Mouse (Mus musculus) embryonic fibroblast, embryonic 13.5 days (primary cell): ENCODE measurements around the gene 6430628N08Rik. TPM values are rescaled to one million over a fixed set of nuclear protein-coding genes. Genes with fewer than 3 reads are reported as not detected.
A peak's percentile ranks its signal among the peaks of the same experiment; 100 is the strongest.

Experiments used
- H3K27ac ChIP-seq: 2 replicates; pipeline ENCODE4 v1.5.1; 2012; ENCODE audit warnings: low read length, control low read depth, inconsistent platforms; ENCODE audit not compliant: insufficient read depth
- H3K4me1 ChIP-seq: 2 replicates; pipeline ENCODE4 v1.6.1; 2011; ENCODE audit warnings: low read length; ENCODE audit not compliant: control insufficient read depth, insufficient read depth
- H3K4me3 ChIP-seq: 2 replicates; pipeline ENCODE4 v1.5.1; 2011; ENCODE audit warnings: mild to moderate bottlenecking, control low read depth, low read length; ENCODE audit not compliant: insufficient read depth
- CTCF ChIP-seq: IDR thresholded peaks from 2 replicates; pipeline ENCODE4 v1.5.1; 2011; ENCODE audit warnings: mild to moderate bottlenecking, control low read depth, low read length, moderate library complexity, borderline replicate concordance; ENCODE audit not compliant: insufficient read depth
- POLR2A ChIP-seq: IDR thresholded peaks from 2 replicates; pipeline ENCODE4 v1.6.1; 2011; ENCODE audit warnings: low read depth, mild to moderate bottlenecking, control low read depth, low read length, moderate library complexity
- polyA plus RNA-seq: library from polyadenylated mRNA; stranded (reverse); fragments of >200 nt; gene quantifications from 2 replicates; pipeline ENCODE4 v1.2.4, GENCODE M21; 2011; ENCODE audit warnings: low read depth; ENCODE audit not compliant: missing spikeins, insufficient read length

6430628N08Rik gene
- polyA plus RNA-seq, 1 experiment = not detected

DNA sequence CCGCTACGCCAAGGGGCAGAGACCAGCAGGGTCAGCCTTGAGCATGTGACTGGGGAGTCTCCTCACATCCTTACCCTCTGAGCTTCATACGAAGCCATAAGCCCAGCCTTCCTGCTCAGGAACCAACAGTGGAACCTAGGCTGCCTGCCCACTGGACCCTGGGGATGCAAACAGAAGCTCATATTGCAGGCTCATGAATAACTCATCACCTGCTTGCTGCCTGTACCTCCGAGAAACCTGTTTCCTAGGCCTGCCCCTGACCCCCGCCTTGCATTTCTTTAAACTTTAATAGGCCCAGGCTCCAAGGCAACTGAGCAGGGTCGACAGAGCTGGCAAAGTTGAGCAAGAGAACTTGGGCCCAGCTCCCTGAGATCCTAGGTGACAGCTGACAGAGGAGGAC lies 6.4 kb upstream of the 6430628N08Rik start, which contains the start of gene Kncn:
TSS of gene Kncn (plus strand) at position 379 of the 400 bp plus-strand sequence.
- no peak within 1 kb of the TSS for H3K4me3 ChIP-seq
- TF ChIP-seq CTCF = no peak
- TF ChIP-seq POLR2A = no peak
- no peaks in the 10 kb centered on the region for H3K4me1 ChIP-seq
- H3K27ac ChIP-seq = no peak within 1 kb of the TSS

DNA sequence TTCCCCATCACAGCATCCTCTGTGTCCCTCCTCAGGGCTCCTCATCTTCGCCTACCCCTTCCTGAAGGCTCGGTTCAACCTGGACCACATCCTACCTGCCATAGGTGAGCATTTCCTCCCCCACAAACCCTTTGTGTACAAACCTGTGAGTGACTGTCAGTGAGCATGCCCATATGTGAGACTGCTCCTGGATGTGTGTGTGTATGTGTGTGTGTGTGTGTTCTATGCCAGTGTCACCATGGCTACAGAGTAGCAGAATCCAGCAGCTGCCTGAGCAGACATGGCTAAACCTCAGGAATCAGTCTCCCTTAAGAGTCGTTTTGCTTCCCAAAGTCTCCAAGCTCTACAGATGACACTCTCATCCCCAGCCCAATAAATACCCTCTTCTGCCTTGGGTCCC lies 4.6 kb upstream of the 6430628N08Rik start:
- Histone ChIP-seq H3K4me3 (no peak overlapping the region), H3K4me1 (no peaks in the 10 kb centered on the region), H3K27ac (no peak overlapping the region)
- TF ChIP-seq POLR2A (no peak), CTCF (no peak)

- no peak overlapping the region for H3K27ac ChIP-seq
- TF ChIP-seq CTCF = no peak
- no peak for TF ChIP-seq POLR2A
- no peak overlapping the region for H3K4me3 ChIP-seq
- H3K4me1 ChIP-seq = no peaks in the 10 kb centered on the region
These were observed 3.6 kb upstream of the 6430628N08Rik start for GRCm38 (mm10) chr4:115886875-115887274.

DNA sequence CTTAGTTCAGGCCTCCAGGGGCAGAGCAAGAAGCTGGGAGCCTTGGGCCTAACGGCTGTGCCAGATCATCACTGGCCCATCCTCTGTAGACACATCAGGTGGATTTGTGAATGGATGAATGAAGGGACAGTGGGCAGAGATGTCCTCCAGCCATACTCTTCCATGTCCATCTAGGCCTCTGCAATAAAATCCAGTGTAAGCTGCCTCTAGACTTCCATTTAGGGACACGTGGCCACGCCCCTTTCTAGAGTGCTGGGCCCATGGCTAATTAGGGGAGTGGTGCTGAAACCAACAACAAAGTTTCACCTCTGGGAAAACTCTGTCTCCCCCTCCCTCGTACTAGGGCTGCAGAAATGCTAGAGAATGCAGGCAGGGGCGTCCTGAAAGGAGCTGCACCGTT lies 399 bp upstream of the 6430628N08Rik start:
- Histone ChIP-seq H3K27ac (no peak overlapping the region), H3K4me3 (no peak overlapping the region), H3K4me1 (no peaks in the 10 kb centered on the region)
- TF ChIP-seq POLR2A (no peak), CTCF (no peak)

DNA sequence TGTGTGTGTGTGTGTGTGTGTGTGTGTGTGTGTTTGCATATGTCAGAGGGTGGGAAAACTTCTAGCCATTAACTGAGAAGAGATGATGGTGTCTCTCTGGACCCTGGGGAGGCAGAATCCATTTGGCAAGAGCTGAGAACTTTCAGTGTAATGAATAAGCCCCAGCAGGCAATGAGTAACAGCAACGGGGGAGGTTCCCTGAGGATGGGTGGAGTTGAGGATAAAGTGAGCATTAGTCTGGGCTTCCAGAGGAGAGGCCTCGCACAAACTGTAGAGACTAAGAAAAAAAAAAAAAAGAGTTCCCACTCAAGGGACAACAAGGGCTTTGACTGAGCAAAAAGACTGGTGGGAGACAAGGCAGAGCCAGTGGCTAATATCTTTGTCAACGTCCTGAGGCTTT lies 3.8 kb downstream of the 6430628N08Rik start:
- TF ChIP-seq CTCF = no peak
- TF ChIP-seq POLR2A = no peak
- Histone ChIP-seq H3K4me3 (no peak overlapping the region), H3K4me1 (no peaks in the 10 kb centered on the region)

DNA sequence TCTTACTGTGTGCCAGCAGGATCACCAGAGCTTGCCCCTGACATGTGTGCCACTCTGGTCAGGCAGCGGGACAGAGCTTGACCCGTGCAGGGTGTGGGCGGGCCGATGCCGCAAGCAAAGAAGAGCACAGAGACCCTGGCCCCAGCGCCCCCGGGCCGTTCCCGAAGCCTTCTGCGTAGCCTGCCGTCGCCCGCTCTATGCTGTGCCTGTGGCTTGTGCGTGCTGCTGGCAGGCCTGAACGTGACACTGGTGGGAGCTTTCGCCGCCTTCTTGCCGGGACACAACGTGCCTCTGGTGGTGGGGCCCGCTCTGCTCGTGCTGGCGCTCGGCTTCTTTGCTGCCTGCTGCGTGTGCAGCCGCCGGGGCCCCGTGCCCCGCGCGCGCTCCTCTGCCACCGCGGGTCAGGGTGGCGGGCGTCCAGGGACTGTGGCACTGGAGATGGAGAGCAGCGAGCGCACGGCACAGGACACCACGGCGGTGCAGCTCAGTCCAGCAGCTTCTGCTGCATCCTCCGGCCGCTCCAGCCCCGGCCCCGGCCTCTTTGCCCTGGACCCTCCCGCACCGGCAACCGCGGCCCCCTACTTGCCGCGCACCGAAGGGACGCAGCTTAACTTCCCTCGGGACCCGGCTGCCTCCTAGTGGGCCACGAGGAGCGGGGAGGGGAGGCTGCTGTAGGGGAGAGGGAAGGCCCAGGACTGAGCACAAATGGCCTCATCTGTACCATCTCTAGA lies 7.6 kb downstream of the 6430628N08Rik start:
- no peak for TF ChIP-seq POLR2A
- TF ChIP-seq CTCF = no peak
- no peak overlapping the region for H3K4me3 ChIP-seq
- H3K27ac ChIP-seq = no peak overlapping the region
- H3K4me1 ChIP-seq = no peaks in the 10 kb centered on the region

More for the DNA sequence above, 3.8 kb downstream of the 6430628N08Rik start:
- no peak overlapping the region for H3K27ac ChIP-seq

GRCm38 (mm10) chr4:115902816-115903215 lies 12.4 kb downstream of the 6430628N08Rik start:
- Histone ChIP-seq H3K27ac (no peak overlapping the region), H3K4me3 (no peak overlapping the region), H3K4me1 (no peaks in the 10 kb centered on the region)
- TF ChIP-seq POLR2A = no peak
- peak; percentile 32; the same call in 1 of the 2 replicates for TF ChIP-seq CTCF

GRCm38 (mm10) chr4:115904375-115904774 lies 13.9 kb downstream of the 6430628N08Rik start:
- TF ChIP-seq POLR2A = no peak
- no peak for TF ChIP-seq CTCF
- Histone ChIP-seq H3K4me3 (no peak overlapping the region), H3K4me1 (no peaks in the 10 kb centered on the region; the same call in 1 of the 2 replicates), H3K27ac (no peak overlapping the region)

- Histone ChIP-seq H3K27ac (no peak overlapping the region), H3K4me3 (no peak overlapping the region), H3K4me1 (no peaks in the 10 kb centered on the region; the same call in 1 of the 2 replicates)
- TF ChIP-seq POLR2A (no peak), CTCF (no peak)
These were observed 15.2 kb downstream of the 6430628N08Rik start for GRCm38 (mm10) chr4:115905701-115906100.

- Histone ChIP-seq H3K4me1 (no peaks in the 10 kb centered on the region; the same call in 1 of the 2 replicates), H3K27ac (no peak overlapping the region), H3K4me3 (no peak overlapping the region)
- no peak for TF ChIP-seq CTCF
- no peak for TF ChIP-seq POLR2A
These were observed 16.3 kb downstream of the 6430628N08Rik start for GRCm38 (mm10) chr4:115906791-115907190.

DNA sequence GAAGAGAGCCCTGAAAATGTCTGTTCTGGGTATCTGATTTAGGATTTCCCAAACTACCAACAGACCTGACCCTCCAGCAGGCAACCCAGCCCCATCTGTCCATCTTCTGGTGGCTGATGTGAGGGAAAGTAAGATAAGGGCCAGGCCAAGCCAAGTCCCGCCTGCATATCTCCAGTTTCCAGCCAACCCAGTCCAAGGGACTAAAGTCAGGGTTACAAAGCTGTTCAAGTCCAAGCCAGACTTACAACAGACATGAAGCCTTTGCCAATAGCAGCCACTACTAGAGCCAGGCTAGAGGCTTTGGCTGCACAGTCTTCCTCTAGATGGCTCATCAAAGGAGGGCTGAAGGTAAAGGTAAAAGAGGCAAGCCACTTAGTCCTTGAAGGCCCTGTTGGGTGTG lies 17.5 kb downstream of the 6430628N08Rik start:
- no peaks in the 10 kb centered on the region; the same call in 1 of the 2 replicates for H3K4me1 ChIP-seq
- TF ChIP-seq CTCF (no peak), POLR2A (no peak)
- H3K4me3 ChIP-seq = no peak overlapping the region
- no peak overlapping the region for H3K27ac ChIP-seq

GRCm38 (mm10) chr4:115908641-115909040 lies 18.2 kb downstream of the 6430628N08Rik start:
- no peak for TF ChIP-seq CTCF

More at GRCm38 (mm10) chr4:115908641-115909040, 18.2 kb downstream of the 6430628N08Rik start:
- H3K4me1 ChIP-seq = no peaks in the 10 kb centered on the region; the same call in 1 of the 2 replicates
- no peak overlapping the region for H3K4me3 ChIP-seq
- H3K27ac ChIP-seq = no peak overlapping the region
